11 mouse cellular contexts compared by ENCODE assay signal in the genomic region with DNA sequence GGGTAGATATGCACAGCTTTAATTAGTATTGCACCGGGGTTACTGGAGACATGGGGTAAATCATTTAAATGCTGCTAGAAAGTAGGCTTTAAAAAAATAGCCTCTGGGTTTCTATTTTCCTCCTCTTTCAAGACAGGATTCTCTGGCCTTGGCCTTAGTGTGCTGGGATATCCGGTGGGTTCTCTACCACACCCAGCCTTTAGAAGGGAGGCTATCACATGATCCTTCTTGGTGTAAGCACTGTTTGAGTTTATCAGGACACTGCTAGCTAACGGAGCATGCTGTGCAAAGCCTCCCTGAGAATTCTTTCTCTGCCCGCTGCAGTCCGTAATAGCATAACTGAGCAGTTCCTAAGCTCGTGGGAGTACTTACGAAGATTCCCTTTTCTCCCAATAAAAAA.
"Had no signal": no experiment of that assay in that cellular context is flagged by ENCODE, and none has a peak within 500 bp of the region (broad histone marks: within the 10 kb centered on the region; RNA-seq: fewer than 3 reads in every experiment).

No protein-coding gene starts in this region.

- H3K27ac ChIP-seq: kidney, embryonic 15.5 days; limb, embryonic 13.5 days; liver, embryonic 14.5 days; midbrain, embryonic 15.5 days; neural tube, embryonic 13.5 days; stomach, embryonic 15.5 days had no signal

- DNase-seq: kidney, adult 2 months; kidney, postnatal 14 days; thymus, postnatal 14 days had no signal

- ATAC-seq: midbrain, embryonic 15.5 days had no signal

- H3K4me2 ChIP-seq: kidney, embryonic 15.5 days; limb, embryonic 13.5 days; midbrain, embryonic 11.5 days; midbrain, embryonic 15.5 days; neural tube, embryonic 13.5 days; stomach, embryonic 15.5 days had no signal

- H3K4me1 ChIP-seq: kidney, embryonic 15.5 days; limb, embryonic 13.5 days; megakaryocyte, embryonic 14.5 days; midbrain, embryonic 15.5 days; neural tube, embryonic 13.5 days; stomach, embryonic 15.5 days had no signal

- H3K27me3 ChIP-seq: kidney, embryonic 15.5 days; midbrain, embryonic 15.5 days; neural tube, embryonic 13.5 days; stomach, embryonic 15.5 days had no signal

- H3K36me3 ChIP-seq: kidney, embryonic 15.5 days; limb, embryonic 13.5 days; midbrain, embryonic 15.5 days; neural tube, embryonic 13.5 days; stomach, embryonic 15.5 days had no signal

- H3K4me3 ChIP-seq: kidney, embryonic 15.5 days; limb, embryonic 13.5 days; megakaryocyte, embryonic 14.5 days; midbrain, embryonic 15.5 days; neural tube, embryonic 13.5 days; stomach, embryonic 15.5 days had no signal

- H3K9ac ChIP-seq: kidney, embryonic 15.5 days; limb, embryonic 13.5 days; liver, embryonic 14.5 days; midbrain, embryonic 15.5 days; neural tube, embryonic 13.5 days; stomach, embryonic 15.5 days had no signal

- H3K9me3 ChIP-seq: kidney, embryonic 15.5 days; limb, embryonic 13.5 days; midbrain, embryonic 15.5 days; neural tube, embryonic 13.5 days; stomach, embryonic 15.5 days had no signal
